Mouse (Mus musculus) kidney, postnatal 36 days (tissue): ENCODE results near the gene Rell1.

ENCODE experiments used
- DNase-seq, 2 experiments: peaks; one replicate each; pipeline ENCODE4 v3.0.0; 2021 to 2022; ENCODE audit warnings: mixed read lengths in 2 of 2

Gene Rell1

DNA sequence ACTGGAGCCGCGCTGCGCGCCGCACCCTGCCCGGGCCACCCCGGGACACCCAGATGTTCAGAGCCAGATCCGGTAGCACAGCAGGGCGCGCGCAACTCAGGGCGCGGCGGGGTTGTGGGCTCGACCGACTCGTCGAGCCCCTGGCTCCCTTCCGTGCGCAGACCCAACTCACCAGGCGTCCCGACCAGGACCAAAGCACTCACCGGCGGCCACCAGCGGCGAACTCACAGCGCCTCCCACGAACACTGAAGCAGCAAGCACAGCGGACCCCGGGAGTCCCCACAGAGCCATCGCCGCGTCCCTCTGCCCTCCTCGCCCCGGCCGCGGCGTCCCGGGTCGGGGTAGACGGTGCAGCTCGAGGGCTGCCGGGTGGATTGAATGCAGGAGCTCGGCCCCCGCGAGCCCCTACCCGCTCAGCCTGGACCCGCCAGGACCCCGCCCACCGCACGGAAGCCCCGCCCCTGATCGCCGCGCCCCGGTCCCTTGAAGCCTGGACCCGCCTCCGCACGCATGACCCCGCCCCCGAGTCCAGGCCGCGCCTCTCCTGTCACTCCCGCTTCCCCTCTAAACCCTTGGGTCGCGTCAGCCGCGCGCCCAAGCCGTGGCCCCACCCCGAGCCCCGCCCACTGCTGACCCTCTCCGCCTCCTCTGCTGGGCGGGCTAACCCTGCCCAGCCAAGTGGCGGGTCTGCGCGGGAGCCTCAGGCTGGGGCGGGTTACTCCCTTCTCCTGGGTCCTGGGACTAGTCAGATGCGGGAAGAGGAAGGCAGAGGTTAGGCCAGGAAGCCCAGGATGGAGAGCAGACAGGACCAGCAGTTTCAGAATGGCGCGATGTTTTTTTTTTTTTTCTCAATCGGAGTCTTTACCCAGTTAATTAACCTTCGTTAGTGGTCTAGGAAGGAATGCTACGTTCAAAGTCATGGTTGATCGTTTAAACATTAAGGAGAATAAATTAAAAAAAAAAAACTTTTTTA lies at the start of gene Rell1:
TSS of gene Rell1 (minus strand) at position 455 of the 973 bp plus-strand sequence.
- peak; percentile 98 to 100 for DNase-seq

DNA sequence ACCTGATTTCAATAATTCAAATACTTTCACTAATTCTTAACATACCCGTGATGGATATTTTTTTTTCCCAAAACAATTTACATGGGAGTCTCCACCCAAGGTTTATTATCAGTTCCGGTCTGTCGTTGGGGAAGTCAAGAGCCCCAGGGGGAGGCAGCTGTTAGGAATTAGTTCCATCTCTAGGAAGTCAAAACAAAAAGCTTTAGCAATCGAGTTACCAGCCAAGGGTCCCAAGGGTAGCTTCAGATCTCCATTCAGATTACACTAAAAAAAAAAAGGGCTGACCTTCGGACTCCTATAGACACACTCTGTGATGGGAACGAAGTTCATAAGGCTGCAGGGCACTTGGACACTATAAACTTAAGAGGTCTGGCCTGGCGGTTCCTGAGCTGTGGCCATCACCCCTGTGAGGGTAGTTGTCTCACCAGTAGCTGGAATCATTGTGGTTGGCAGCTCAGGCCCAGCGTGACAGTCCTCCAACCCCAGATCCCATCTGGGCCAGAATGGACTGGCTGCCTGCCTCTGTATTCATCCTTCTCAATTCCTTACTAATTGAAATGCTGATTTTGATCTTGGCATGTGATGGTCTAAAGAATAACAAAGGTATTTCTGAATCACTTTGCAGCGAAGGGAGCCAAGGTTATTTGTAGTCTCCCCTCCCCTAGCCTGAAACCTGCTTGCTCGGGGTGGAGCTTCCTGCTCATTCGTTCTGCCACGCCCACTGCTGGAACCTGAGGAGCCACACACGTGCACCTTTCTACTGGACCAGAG lies 44.1 kb upstream of the Rell1 start:
- no peak for DNase-seq

DNA sequence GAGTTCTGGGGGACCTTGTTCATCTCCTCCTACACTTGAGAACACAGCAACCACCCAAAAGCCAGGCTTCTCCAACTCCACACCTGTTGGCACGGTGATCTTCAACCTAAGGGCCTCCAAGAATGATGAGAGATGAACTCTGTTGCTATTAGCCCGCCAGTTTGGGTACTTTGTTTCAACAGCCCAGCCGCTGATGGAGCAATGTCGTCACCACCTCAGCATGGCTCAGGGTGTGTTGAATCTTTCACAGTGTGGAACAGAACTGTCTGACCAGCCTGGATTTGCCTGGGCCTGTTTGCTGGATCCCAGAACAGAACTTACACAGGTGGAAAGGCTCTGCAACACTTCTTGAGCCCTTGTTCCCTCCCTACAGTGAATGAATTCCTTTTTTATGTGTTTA lies 37.9 kb upstream of the Rell1 start:
- DNase-seq, result no peak

DNA sequence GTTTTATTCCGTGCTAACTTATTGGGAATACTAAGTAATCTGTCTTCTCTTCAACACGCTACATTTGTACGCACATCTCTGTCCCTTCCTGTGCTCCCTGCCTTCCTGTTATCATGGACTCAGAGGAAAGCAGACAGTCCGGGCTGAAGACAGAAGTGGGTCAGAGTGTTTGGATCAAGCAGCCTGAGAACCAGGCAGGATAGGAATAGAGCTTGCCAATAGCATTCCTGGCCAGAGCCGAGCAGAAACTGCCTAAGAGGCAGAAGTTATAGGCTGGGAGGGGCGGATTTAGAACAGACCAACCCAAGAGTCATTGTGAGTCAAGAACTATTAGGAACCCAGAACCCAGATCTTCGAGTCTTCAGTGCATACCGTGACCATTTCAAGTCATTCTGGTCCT lies 34.6 kb upstream of the Rell1 start:
- no peak for DNase-seq

DNA sequence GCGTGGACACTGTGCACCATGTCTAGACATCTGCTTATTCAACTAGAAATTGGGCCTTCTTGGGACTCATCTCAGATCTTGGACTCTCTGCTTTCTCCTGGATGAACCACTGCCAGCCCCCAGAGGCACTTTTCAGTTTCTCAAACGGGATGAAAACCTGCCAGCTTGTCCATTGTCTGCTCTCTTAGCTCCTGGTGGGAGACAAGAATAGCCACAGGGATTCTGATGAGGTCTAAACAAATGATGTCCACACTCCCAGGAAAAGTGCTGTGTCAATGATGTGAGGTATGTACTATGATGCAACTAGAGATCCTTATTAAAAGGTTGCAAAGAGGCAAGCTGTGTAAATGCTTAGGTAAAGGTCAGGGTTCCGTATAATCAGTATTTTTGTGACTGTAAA lies 25.2 kb upstream of the Rell1 start:
- DNase-seq, result no peak

DNA sequence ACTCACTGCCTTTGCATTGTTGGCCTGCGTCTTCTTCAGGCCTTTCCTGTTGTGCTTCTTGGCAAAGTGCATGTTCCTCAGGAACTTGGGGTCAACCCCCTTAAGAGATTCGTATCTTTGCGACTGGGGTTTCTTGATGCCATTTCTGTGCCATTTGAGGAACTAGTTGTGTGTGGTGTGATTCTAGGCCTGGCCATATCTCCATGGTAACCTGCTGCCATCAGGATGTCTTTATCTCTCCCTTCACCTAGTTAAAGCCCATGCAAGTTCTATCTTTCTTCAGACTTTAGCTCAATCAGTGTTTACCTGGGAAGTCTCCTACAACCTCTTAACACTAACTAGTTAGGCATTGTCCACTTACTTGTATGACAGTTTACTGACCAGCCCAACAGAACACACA lies 22.0 kb upstream of the Rell1 start:
- DNase-seq, result no peak

DNA sequence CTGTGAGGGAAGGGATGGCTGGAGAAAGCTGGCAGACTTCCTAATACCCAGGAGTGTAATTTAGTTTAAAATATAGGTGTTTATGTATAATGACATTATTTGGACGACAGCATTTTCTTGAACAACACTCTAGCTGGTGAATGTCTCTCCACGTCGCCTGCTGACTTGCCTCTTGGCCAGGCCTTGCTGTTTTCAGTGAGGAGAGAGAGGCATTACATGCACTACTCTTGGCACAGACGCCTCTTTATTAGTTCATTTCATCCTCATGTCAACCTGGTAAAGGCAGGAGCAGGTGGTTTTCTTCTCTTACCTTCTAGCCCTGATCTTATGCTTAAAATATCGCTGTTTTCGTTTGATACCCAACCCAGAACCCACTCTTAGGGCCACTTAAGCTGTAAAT lies 17.6 kb upstream of the Rell1 start:
- no peak for DNase-seq

DNA sequence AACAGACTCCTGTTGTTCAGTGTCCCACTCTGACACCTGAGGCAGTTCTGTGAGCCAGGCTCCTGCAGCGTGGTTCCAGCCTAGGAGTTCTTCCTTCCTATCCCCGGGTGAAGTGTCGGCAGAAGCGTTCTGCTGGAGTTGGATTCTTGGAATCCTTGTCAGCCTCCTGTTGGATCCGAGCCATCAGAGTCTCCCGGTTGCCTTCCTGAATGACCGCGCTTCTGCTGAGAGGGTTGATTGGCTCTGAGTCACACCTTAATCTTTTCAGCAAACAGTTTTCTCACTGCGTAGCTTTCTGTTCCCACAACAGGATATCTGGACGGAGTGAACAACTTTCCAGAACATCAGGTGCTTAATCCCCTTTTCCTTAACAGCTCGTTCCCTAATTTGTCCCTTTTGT lies 13.6 kb upstream of the Rell1 start:
- DNase-seq, result peak; percentile 67 to 81

DNA sequence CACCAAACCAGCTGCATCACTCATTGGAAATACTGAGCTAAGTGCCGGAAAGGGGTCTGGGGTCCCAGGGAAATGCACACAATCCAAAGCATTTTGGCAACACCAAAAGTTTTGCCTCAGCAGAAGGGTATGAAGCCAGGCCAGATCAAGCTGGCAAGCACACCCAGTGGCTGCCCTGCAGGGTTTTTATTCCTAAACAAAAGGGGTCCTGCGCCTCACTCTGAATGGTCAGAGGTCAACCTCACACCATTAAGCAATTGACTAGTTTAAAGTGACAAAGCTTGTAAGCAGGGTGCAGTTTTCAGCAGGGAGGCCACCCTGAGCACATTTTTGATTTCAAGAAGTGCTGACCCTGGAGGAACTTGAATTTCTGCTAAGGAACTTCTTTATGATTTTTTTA lies 2.3 kb upstream of the Rell1 start:
- DNase-seq, result no peak

DNA sequence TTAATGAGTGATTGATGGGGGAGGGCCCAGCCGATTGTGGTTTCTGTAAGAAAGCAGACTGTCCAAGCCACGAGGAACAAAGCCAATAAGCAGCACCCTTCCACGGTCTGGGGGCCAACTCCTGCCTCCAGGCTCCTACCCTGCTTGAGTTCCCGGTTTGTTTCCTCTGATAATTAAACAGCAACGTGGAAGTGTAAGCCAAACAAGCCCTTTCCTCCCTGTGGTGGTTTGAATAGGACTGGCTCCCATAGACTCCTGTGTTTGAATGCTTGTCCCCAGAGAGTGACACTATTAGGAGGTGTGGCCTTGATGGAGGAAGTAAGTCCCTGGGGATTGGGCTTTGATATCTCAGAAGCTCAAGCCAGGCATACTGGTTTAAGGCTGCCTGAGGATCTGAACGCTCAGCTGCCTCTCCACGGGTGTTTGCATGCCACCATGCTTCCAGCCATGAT lies 1.6 kb upstream of the Rell1 start:
- DNase-seq, result no peak

DNA sequence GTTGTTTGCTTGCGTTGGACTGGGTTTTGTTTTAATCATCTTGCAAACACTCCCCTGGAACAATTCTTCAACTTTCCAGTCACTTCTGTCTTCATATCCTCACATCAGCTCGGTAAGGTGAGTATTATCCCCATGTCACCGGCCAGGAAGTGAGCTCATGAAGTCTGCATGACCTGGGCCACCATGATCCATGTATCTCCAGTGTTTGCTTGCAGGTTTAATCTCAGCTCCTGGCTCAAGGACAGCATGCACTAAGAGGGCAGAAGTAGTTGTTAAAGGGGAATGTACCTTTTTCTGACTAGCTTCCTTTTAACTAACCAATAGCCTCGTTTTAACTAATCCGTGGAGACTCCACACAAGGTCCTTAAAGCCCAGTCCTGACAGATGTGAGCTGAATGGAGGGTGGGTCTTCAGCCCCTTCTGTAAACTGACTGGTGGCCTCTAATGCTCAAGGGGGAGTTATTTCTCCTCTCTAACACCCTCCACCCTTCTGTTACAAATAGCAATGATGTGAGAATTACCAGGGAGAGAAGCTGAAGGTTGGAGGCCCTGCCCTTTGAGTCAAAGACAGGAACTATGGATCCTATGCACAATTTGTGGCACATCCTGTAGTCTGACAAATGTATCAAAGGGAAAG lies 897 bp upstream of the Rell1 start:
- no peak for DNase-seq

DNA sequence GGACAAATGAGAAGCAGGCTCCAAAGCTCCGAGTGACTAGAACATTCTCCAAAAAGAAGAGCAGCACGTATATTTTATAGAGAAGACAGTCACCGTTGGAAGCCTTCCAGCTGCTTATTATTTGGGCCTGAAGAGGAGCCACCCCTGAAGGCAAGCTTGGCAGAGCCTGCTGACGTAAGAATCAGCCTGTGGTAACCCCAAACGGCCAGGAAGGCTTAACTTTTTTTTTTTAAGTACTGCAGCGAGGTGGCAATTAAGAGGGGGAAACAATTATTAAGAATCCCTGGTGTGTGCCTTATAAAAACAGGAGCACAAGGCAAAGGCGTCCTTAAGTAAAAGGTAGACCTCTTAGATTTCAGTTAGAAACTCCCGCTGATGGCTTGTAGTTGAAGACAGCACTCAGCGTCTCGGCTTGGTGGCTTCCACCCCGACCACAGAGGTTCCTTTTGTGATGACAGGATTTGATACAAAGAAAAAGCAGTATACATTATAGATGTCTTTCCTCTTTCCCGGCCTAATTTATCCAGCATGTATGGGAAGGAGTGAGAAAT lies 1.0 kb downstream of the Rell1 start:
- peak; percentile 30 to 33 for DNase-seq

DNA sequence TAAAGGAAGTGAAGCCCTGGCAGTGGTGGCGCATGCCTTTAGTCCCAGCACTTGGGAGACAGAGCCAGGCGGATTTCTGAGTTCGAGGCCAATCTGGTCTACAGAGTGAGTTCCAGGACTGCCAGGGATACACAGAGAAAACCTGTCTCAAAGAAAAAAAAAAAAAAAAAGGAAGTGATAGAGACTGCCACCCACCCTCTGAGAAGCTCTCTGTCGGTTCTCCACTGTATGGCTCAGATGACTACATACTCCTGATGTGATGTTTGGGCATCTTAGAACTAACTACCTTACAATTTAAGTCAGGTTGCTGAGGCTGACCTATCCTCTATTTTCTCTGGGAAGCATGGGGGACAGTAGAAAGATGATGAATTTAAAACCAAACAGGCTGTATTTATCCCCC lies 2.3 kb downstream of the Rell1 start:
- DNase-seq, result no peak

DNA sequence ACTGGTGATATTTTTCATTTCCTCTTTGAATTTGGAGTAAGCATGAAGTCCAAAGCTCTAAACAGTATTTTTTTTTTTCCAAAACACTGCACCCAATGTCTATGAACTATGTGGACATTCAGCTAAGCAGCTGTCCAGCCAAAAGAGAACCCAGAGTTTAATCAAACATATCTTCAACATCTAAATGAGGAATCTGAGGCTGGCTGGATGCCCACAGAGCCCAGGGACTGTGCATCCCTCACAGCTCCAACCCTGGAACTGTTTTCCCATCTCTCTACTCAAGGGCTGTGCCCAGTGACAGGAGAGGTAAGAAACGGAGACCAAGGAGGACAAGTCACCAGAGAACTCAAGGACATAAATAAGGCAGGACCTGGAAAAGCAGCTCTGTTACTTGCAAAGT lies 2.8 kb downstream of the Rell1 start:
- DNase-seq, result peak in 1 of 2 experiments; percentile 32

DNA sequence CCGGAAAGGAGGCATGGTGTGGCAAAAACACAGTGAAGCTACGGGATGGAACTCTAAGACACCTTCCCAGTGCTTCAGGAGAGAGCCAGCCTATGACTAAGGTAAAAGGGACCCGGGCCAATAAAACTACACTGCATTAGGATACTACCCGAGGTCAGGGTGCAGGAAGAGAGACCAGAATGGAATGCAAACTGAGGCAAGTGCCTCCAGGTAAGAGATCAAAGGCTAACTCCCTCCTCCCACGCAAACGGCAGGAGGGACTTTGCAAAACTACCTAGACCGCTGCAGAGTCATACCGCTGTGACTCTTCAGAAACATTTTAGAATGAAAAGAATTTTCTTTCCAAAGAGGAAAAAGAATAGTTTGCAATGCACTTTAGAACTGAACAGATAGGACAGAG lies 4.1 kb downstream of the Rell1 start:
- DNase-seq, result peak in 1 of 2 experiments; percentile 37

DNA sequence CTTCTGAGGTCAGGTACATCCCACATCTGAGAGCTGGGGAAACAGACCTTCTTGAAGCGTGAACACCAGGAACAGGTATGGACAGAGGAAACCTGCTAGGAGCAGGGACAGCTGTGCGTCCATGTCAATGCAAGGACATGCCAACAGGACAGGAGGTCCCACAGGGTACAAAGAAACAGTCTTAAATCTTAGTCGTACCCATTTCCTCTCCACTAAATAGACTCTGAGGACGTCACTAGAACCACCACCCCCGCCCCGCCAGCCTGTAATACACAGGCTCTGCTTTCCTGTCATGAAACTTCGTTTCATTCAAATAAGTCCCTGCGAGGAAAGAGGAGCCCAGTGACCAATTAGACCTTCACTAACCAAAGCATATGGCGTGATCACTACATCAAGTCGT lies 7.0 kb downstream of the Rell1 start:
- no peak for DNase-seq

DNA sequence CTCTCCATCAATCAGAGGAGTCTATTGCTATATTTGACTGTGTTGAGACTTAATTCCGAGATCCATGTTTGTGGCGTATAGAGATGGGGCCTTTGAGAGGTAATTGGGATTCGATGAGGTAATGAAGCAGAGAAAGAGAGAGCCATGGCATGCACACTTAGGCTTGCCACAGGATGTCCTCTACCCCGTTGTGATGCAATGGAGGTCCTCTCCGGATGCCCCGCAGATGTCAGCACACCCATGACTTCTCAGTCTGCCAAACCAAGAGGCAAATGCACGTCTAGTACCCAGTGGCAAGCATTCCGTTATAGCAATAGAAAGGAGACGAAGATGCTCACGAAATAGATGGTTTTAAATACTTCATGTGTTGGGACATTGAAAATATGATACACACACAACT lies 8.1 kb downstream of the Rell1 start:
- no peak for DNase-seq

DNA sequence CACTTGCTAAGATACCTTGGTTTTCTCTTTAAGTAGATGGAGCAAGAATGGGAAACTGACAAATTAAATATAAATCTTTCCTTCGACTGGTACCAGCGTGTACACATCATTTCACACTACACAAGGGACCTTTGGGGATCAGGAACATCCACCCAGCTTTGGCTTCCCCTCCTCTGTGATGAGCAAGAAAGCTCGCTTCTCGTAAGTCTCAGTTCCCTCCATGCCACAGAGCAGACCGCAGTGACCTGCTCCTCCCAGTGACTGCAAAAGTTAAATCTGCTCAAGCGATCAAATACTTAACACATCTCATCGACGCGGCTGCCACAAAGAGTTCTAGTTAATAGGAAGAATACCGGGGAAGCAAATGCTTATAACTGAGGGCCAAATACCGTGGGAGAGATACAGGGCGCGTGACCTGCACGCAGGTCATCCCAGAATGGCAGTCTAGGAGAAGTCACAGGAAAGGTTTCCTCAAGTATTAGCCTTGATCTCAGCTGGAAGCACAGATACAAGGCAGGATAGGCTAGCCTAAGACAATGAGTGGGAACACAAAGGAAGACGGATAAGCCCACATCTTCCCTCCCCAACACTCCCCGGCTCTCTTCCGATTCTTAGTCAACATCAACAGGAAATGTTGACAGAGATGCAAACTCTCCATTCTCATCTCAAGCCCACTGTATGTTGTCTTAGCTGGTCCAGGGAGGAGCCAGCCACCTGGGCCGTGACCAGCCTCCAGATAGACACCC lies 9.6 kb downstream of the Rell1 start:
- DNase-seq, result no peak

DNA sequence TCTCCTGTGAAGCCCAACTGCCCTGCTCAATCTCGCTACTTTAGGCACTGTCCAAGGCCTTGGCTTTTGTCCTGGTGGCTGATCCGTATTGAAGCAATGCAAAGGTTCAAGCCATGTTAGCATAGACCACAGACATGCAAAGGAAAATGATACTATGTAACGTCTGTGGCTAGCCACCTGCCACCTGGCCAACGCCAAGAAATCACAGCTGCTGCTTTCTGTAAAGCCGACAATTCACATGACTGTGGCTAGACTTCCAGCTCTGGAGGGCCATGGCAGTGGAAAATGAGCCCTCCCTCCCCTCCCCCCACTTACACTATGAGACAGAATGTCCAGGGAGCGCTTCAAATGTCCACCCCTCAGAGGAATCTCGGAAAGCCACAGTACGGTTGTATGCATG lies 11.1 kb downstream of the Rell1 start:
- DNase-seq, result no peak

DNA sequence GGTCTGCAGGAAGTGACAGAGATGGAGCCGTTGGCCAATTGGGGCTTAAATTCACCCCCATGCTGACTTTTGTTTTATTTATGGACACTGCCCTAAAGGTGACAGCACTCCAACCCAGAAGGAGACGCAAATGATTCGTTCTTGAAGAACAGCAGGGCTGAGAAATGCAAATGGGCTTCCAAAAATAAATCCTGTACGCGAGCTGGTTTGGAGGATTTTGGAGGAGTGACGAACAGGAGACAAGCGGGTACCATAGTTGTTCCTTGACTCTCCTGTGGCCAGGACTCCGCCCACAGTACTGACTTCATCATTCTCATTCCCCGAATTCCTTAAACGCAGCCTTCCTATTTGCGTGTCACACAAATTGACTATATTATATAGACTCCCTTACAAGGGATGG lies 12.3 kb downstream of the Rell1 start:
- DNase-seq, result no peak

DNA sequence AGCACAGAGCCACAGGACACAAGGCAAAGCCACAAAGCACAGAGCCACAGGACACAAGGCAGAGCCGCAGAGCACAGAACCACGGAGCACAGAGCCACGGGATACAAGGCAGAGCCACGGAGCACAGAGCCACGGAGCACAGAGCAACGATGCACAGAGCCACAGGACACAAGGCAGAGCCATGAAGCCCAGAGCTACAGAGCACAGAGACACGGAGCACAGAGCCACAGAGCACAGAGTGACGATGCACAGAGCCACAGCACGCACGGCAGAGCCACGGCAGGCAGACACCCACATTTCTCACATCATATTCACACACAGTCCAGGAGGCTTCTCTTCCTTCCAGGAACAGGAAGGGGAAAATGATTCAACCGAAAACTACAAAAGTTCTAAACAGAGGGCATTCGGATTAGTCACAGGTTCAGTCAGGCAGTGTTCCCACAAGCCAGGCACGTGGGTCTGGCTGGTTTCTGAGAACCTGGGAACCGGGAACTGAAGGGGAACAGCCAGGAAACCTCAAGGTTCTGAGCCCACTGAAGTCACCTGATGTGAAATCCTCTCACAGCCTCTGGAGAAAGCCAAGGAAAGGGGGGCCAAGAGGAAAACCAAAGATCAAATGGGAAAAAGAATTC lies 15.2 kb downstream of the Rell1 start:
- DNase-seq, result peak; percentile 40 to 60

DNA sequence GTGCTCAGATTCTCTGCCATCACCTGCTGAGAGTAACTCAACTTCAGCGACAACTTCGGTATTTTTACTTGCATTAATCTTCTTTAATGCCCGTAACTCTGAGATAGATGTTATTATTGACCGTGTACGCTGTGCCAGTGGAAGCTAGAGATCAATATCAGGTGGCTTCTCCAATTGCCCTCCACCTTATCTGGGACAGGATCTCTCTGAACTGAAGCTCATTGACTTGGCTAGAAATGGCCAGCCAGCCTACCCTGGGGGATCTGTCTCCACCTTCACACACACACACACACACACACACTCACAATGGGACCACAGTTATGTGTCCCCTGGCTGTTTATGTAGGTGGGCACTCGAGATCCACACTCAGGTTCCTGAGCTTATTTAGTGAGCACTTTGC lies 16.7 kb downstream of the Rell1 start:
- no peak for DNase-seq
